Comparison of ENCODE assay signal across 8 mouse cellular contexts in the genomic region with DNA sequence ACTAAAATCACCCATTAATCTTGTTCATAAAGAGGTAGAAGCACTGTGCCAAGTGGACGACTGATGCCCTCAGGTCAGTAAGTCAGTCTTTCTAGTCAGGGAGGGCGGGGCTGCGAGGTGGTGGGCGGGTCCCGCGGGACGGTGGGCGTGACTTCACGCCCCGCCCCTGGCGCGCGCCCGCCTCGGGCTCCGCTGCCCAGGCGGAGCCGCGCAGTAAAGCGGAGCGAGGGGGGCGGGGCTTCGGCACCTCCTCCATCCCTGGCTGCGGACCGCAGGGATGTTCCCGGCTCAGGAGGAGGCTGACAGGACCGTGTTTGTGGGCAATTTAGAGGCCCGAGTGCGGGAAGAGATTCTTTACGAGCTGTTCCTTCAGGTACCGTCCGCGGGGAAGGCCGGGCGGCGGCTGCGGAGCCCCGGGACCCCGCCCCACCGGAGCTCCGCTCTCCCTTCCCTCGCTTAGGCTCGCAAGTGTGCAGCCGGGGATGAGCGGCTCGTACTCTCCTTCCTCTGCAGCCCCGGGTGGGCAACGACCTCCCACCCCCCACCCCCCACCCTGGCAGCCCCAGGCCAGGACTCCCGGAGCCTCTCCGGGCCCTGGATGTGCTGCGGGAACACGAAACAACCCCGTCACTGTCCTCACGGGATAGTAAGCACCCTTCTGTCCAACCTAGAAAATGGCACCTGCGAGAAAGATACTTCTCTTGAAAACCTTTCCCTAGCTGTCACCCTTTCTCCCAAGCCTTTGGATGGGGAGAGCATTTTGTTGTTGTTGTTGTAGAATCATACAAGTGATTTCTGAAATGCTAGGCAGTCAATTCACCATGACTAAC. TPM values are rescaled to one million over a fixed set of nuclear protein-coding genes. Genes with fewer than 3 reads are reported as not detected.
DNase-seq lines count a peak whose midpoint lies in the region; ATAC-seq lines count a peak whose summit lies in the region.

A gene (plus strand): TSS at position 174 of the 830 bp plus-strand sequence.

- DNase-seq in ZHBTc4 (ENCODE audit: low read depth, low spot score), result peak; percentile 87
- DNase-seq in gastrocnemius, adult 18-20 months (ENCODE audit: low spot score), result peak; percentile 60
- peak; percentile 67 for DNase-seq in left cerebral cortex, adult 11 months (ENCODE audit: low spot score)
- DNase-seq in lung, postnatal 36 days, result peak; percentile 79
- DNase-seq in retina, embryonic 14.5 days (ENCODE audit: low spot score), result peak; percentile 89
- peak; percentile 79 to 80 for DNase-seq in thymus, postnatal 36 days

- H3K4me1 ChIP-seq in hindbrain, embryonic 15.5 days (replicated peaks), result peaks cover 10% of the 10 kb centered on the region

- H3K4me3 ChIP-seq in hindbrain, embryonic 15.5 days, result peak within 1 kb of the TSS; percentile 90

- H3K9ac ChIP-seq in hindbrain, embryonic 15.5 days, result peak within 1 kb of the TSS; percentile 76

- H3K4me2 ChIP-seq in hindbrain, embryonic 15.5 days, result peak within 1 kb of the TSS; percentile 69

- WGBS in hindbrain, embryonic 15.5 days, result under 1% methylated on average over 55 of the region's 55 CpGs

- peak; percentile 88 for ATAC-seq in common myeloid progenitor, adult 5-6 weeks (replicated peaks; ENCODE audit: low read depth, poor library complexity, severe bottlenecking)
- peak; percentile 97 for ATAC-seq in hindbrain, embryonic 15.5 days (ENCODE audit: low FRiP score, low read depth)

- H3K36me3 ChIP-seq in hindbrain, embryonic 15.5 days, result no peaks in the 10 kb centered on the region

- no peaks in the 10 kb centered on the region for H3K27me3 ChIP-seq in hindbrain, embryonic 15.5 days

- peak within 1 kb of the TSS; percentile 85 for H3K27ac ChIP-seq in hindbrain, embryonic 15.5 days (replicated peaks)

- no peaks in the 10 kb centered on the region for H3K9me3 ChIP-seq in hindbrain, embryonic 15.5 days

RNA-seq across cellular contexts. Expression of the gene that starts here (rescaled TPM):
- 0.39 and 0.91 TPM in 2 replicates for total RNA-seq in common myeloid progenitor, adult 5-6 weeks (2017)
- total RNA-seq in gastrocnemius, adult 18-20 months (2021), result not detected
- polyA plus RNA-seq in hindbrain, embryonic 15.5 days (2015; fragmentation: Nextera tagmentation; extraction: Ambion mirVana), result 3.2 and 5.2 TPM in 2 replicates

Comparison
In these comparisons a context has a peak if more than half of its experiments do, and no peak if none do; other contexts are left out.
1. Peak in every context shown above with its lines: DNase-seq, ATAC-seq, H3K4me3 ChIP-seq and H3K27ac ChIP-seq.
2. Peak in ATAC-seq in common myeloid progenitor, adult 5-6 weeks; RNA of the gene not detected or under 1 TPM.
3. Peak in DNase-seq in gastrocnemius, adult 18-20 months; RNA of the gene not detected or under 1 TPM.